Mouse (Mus musculus): ENCODE measurements at regions not wholly inside any gene's neighbourhood (a gene's known extent, or its start where the extent isn't known, plus 50 kb on each side); places are given as distances from the start of the nearest gene placed in this dataset.

DNA sequence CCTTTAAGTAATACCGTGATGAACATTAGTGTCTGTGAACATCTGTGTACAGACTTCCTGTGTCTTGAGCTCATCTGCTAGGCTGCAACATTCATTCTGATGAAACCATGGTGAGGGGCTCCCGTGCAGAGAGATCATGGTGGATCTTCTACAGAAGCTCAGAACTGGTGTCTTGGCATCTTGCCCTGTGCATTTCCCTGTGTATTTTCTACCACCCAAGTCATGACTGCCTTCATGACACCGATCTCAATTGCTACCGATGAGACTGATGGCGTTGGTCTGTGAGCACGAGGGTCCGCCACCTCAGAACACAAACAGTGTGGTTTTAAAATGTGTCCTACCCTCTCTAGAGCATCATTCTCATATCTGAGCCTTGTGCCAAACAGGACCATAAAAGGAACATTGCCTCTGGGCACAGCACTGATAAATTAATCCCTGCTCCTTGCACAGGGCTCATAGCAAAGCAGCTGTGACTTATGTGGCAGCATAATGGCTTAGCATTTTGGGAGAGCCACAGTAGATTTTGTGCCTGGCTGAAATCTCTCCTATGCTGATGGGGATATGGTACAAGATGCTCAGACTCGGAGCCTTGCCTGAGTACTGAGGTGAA lies 132.8 kb upstream of the Slc35f3 start:
- TF ChIP-seq ETS1 (IDR thresholded peaks at IDR 0.05; ENCODE audit: low read depth, low read length) = no peak
- TF ChIP-seq GATA1 (IDR thresholded peaks at IDR 0.05; ENCODE audit: low read depth, low read length) = no peak
- TF ChIP-seq SIN3A (IDR thresholded peaks at IDR 0.05; ENCODE audit: low read length) = no peak
- no peak for TF ChIP-seq SMC3 (IDR thresholded peaks at IDR 0.05; ENCODE audit: low read depth, low read length)
- TF ChIP-seq POLR2A (IDR thresholded peaks at IDR 0.05; ENCODE audit: control insufficient read depth in 1 of 2, insufficient read depth in 1 of 2, low read depth in 1 of 2, low read length in 2 of 2, poor library complexity in 1 of 2) = no peak
- TF ChIP-seq CTCF (IDR thresholded peaks at IDR 0.05 in 2 of 3, conservative IDR thresholded peaks at IDR 0.05 in 1 of 3; ENCODE audit: control insufficient read depth in 1 of 3, insufficient read depth in 1 of 3, low read depth in 2 of 3, low read length in 3 of 3, poor library complexity in 1 of 3, severe bottlenecking in 1 of 3) = no peak
- TF ChIP-seq MAZ (IDR thresholded peaks at IDR 0.05; ENCODE audit: low read depth, low read length) = no peak
- no peak for TF ChIP-seq EP300 (IDR thresholded peaks at IDR 0.05; ENCODE audit: low read depth in 1 of 2, low read length in 2 of 2)
- no peak for TF ChIP-seq ZC3H11A (IDR thresholded peaks at IDR 0.05; ENCODE audit: low read depth, low read length)
- no peak for TF ChIP-seq NRF1 (IDR thresholded peaks at IDR 0.05; ENCODE audit: insufficient read depth, low read depth, low read length, poor library complexity, severe bottlenecking)
- no peak for TF ChIP-seq POLR2AphosphoS5 (IDR thresholded peaks at IDR 0.05; ENCODE audit: borderline replicate concordance, low read depth, low read length)
- no peak for TF ChIP-seq RCOR1 (IDR thresholded peaks at IDR 0.05; ENCODE audit: low read depth, low read length)
- TF ChIP-seq TCF12 (IDR thresholded peaks at IDR 0.05; ENCODE audit: low read depth, low read length) = no peak

All from MEL (cell line).